Mouse (Mus musculus): ENCODE measurements at regions not wholly inside any gene's neighbourhood (a gene's known extent, or its start where the extent isn't known, plus 50 kb on each side); places are given as distances from the start of the nearest gene placed in this dataset.

DNA sequence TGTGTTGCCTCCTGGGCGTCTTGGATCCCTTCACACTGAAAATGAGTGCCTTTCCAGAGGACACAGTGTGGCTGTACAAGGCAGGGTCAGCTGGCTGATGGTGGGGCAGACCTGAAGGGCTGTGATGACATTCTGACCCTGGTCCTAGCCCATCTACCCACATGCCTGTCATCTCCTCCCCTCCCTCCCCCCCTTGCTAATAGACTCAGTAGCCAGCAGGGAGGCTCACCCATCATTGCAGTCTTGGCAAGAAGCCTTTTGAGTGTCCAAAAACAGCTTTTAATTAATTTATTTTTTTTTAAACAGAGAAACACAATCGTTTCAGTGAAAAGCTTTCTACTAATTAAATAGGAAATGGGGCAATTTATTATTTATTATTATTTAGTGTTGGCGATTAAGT, 67.0 kb upstream of the Ssx2ip start:
- Histone ChIP-seq H3K4me3 (ENCODE audit: low read depth, low read length) (no peak overlapping the region), H3K9ac (replicated peaks; ENCODE audit: low read depth, low read length) (no peak overlapping the region), H3K27ac (ENCODE audit: low read length) (no peak overlapping the region), H3K4me2 (replicated peaks; ENCODE audit: low read depth, low read length) (peak overlapping the region; percentile 27; the same call in 1 of the 2 replicates), H3K4me1 (ENCODE audit: control insufficient read depth, insufficient read depth, low read length) (peaks cover 9% of the 10 kb centered on the region; the same call in 1 of the 2 replicates), H3K27me3 (ENCODE audit: control insufficient read depth, insufficient read depth, low read length) (no peaks in the 10 kb centered on the region), H3K9me3 (ENCODE audit: control insufficient read depth, low read depth, low read length) (no peaks in the 10 kb centered on the region), H3K36me3 (ENCODE audit: control insufficient read depth, insufficient read depth, low read length) (no peaks in the 10 kb centered on the region)
- no peak for ATAC-seq (ENCODE audit: insufficient number of reproducible peaks, insufficient read depth, low FRiP score, low read depth)
- 50% methylated on average over 3 of the region's 3 CpGs for WGBS

DNA sequence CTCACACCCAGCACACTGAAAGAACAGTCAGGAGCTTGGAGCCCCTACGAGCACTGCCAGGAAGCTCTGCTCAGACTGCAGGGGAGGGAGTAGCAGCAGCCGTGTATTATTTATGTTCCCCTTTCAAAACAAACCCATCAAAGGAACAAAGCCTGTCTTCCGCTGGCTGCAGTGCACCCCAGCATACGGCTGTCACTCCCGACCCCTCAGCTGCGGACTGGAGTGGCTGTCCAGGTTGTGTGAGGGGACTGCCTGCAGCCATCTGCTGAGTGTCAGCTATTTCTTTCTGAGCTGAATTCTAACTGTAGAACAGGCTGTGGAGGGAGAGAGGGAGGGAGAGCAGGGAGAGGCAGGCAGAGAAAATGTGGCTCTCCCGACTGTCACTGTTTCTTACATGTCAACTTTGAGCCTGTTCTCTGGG, 66.6 kb upstream of the Ssx2ip start:
- H3K9me3 ChIP-seq (ENCODE audit: control insufficient read depth, low read depth, low read length), result no peaks in the 10 kb centered on the region
- WGBS, result 4% methylated on average over 7 of the region's 7 CpGs
- no peak overlapping the region for H3K27ac ChIP-seq (ENCODE audit: low read length)
- H3K4me2 ChIP-seq (replicated peaks; ENCODE audit: low read depth, low read length), result peak overlapping the region; percentile 27; the same call in 1 of the 2 replicates
- H3K4me3 ChIP-seq (ENCODE audit: low read depth, low read length), result no peak overlapping the region
- no peak overlapping the region for H3K9ac ChIP-seq (replicated peaks; ENCODE audit: low read depth, low read length)
- no peaks in the 10 kb centered on the region for H3K36me3 ChIP-seq (ENCODE audit: control insufficient read depth, insufficient read depth, low read length)
- no peaks in the 10 kb centered on the region for H3K27me3 ChIP-seq (ENCODE audit: control insufficient read depth, insufficient read depth, low read length)
- ATAC-seq (ENCODE audit: insufficient number of reproducible peaks, insufficient read depth, low FRiP score, low read depth), result peak; percentile 64; the same call in 1 of the 2 replicates
- H3K4me1 ChIP-seq (ENCODE audit: control insufficient read depth, insufficient read depth, low read length), result peaks cover 9% of the 10 kb centered on the region; the same call in 1 of the 2 replicates

DNA sequence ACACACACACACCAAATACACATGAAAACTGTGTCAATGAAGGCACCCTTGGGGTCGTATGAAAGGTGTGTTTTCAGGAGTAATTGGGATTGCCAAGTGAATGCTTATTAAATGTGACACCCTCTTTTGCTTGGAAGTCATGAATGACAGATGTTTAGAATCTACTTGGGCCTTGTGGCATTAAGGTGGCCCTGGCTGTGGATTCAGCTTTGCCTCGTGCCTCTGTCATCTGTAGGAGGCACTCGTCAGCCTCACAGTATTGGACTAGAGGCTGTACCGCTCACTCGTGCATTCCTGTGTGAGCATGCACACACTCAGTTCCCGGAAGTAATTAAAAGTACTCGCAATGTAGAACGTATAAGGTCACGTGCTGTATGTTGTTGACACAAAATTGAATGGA, 66.0 kb upstream of the Ssx2ip start:
- H3K9me3 ChIP-seq (ENCODE audit: control insufficient read depth, low read depth, low read length), result no peaks in the 10 kb centered on the region
- H3K27me3 ChIP-seq (ENCODE audit: control insufficient read depth, insufficient read depth, low read length), result no peaks in the 10 kb centered on the region
- no peak overlapping the region for H3K27ac ChIP-seq (ENCODE audit: low read length)
- H3K4me2 ChIP-seq (replicated peaks; ENCODE audit: low read depth, low read length), result 0 out of 2 replicates have a peak overlapping the region, but pooled peaks have one; percentile 27
- H3K9ac ChIP-seq (replicated peaks; ENCODE audit: low read depth, low read length), result no peak overlapping the region
- H3K4me3 ChIP-seq (ENCODE audit: low read depth, low read length), result no peak overlapping the region
- peaks cover 9% of the 10 kb centered on the region; the same call in 1 of the 2 replicates for H3K4me1 ChIP-seq (ENCODE audit: control insufficient read depth, insufficient read depth, low read length)
- ATAC-seq (ENCODE audit: insufficient number of reproducible peaks, insufficient read depth, low FRiP score, low read depth), result no peak
- no peaks in the 10 kb centered on the region for H3K36me3 ChIP-seq (ENCODE audit: control insufficient read depth, insufficient read depth, low read length)
- WGBS, result 73% methylated on average over 9 of the region's 9 CpGs

DNA sequence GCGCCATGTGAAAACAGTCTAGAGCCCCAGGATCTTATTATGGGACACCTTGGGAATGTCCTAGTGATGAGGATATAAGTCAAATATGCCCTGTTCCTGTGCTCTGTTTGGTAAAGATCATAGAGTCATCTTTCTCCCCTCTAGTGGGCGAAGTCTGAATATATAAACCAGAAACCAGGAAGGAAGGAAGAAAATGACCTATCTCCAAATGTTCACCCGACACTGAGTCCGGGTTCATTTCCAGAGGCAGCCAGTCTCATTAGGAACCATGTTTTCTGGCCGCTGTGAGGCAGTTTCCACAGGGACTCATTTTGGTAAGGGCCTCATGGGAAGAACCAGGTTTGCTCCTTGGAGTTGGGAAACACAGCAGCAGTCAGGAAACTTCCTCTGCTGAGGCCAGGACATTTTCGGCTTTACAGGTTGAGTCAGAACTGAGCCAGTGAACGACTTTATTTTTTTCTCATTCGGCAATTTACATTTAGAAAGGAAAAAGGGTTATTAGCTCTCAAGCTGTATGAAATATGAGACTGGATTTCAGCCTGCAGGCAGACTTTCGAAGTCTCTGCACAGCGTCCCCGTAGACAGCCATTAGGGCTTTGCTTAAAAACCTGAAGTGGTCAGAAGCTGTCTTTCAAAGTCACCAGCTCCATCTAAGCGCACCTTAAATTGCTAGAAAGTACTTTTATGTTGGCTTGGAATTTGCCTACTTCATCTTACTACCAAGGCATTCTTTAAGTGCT, 64.0 kb upstream of the Ssx2ip start:
- Histone ChIP-seq H3K4me1 (ENCODE audit: control insufficient read depth, insufficient read depth, low read length) (peaks cover 9% of the 10 kb centered on the region; the same call in 1 of the 2 replicates), H3K9me3 (ENCODE audit: control insufficient read depth, low read depth, low read length) (no peaks in the 10 kb centered on the region), H3K27ac (ENCODE audit: low read length) (no peak overlapping the region), H3K4me3 (ENCODE audit: low read depth, low read length) (no peak overlapping the region), H3K4me2 (replicated peaks; ENCODE audit: low read depth, low read length) (no peak overlapping the region), H3K9ac (replicated peaks; ENCODE audit: low read depth, low read length) (no peak overlapping the region), H3K27me3 (ENCODE audit: control insufficient read depth, insufficient read depth, low read length) (no peaks in the 10 kb centered on the region), H3K36me3 (ENCODE audit: control insufficient read depth, insufficient read depth, low read length) (no peaks in the 10 kb centered on the region)
- 51% methylated on average over 12 of the region's 12 CpGs for WGBS
- ATAC-seq (ENCODE audit: insufficient number of reproducible peaks, insufficient read depth, low FRiP score, low read depth), result no peak

DNA sequence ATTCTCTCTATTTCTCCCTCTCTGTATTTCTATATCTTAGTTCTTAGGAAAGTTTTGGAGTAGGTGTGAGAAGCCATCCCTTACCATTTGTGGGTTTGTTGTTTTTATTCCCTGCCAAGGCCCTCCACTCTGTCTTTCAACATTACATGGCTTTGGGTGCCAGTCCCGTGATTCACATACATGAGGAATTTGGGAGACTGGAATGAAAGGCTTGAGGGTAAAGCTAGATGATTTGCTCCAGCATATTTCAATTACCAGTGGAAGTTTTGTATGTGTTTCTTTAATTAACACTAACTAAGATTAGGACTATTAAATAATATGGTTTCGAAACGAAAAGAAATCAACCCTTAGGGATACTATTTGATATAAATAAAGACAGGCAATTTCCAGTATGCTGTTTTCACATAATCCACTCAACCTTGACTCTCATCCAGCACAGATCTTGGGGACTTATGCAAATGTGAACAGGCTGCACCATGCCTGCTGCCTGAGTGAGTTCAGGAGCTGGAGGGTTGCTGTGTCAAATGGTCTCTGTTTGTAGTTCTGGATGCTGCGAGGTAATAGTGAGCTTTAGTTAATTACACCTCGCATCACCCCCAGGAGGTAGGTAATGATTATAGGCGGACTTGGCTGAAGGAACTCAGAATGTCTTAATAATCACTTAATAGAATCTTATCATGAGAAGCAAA, 62.6 kb upstream of the Ssx2ip start:
- WGBS, result 79% methylated on average over 6 of the region's 6 CpGs

DNA sequence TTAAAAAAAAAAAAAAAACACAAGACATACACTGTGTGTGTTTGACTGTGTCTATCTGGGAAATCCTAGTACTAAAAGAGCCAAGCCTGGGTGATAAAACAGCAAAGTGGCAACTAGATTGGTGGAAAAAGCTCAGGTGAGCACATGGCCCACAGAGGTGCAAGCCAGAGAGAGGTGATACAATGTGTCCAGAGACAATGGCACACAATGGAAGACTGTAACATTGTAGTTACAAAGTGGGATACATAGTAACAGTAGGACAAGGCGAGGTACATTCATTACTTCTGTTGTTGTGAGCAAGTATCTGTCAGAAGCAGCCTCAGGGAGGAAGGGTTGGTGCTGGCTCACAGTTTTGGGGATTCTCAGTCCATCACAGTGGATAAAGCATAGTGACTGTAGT, 61.7 kb upstream of the Ssx2ip start:
- Histone ChIP-seq H3K4me1 (ENCODE audit: control insufficient read depth, insufficient read depth, low read length) (peaks cover 4% of the 10 kb centered on the region; the same call in 1 of the 2 replicates), H3K36me3 (ENCODE audit: control insufficient read depth, insufficient read depth, low read length) (no peaks in the 10 kb centered on the region), H3K4me3 (ENCODE audit: low read depth, low read length) (no peak overlapping the region), H3K9me3 (ENCODE audit: control insufficient read depth, low read depth, low read length) (no peaks in the 10 kb centered on the region), H3K9ac (replicated peaks; ENCODE audit: low read depth, low read length) (no peak overlapping the region), H3K27me3 (ENCODE audit: control insufficient read depth, insufficient read depth, low read length) (no peaks in the 10 kb centered on the region), H3K4me2 (replicated peaks; ENCODE audit: low read depth, low read length) (no peak overlapping the region), H3K27ac (ENCODE audit: low read length) (no peak overlapping the region)
- 92% methylated on average over 1 of the region's 1 CpGs for WGBS
- ATAC-seq (ENCODE audit: insufficient number of reproducible peaks, insufficient read depth, low FRiP score, low read depth), result no peak

More for the DNA sequence above, 62.6 kb upstream of the Ssx2ip start:
- no peaks in the 10 kb centered on the region for H3K36me3 ChIP-seq (ENCODE audit: control insufficient read depth, insufficient read depth, low read length)
- no peak overlapping the region for H3K4me2 ChIP-seq (replicated peaks; ENCODE audit: low read depth, low read length)
- no peak overlapping the region for H3K4me3 ChIP-seq (ENCODE audit: low read depth, low read length)
- H3K27me3 ChIP-seq (ENCODE audit: control insufficient read depth, insufficient read depth, low read length), result no peaks in the 10 kb centered on the region
- no peak overlapping the region for H3K9ac ChIP-seq (replicated peaks; ENCODE audit: low read depth, low read length)
- no peaks in the 10 kb centered on the region for H3K9me3 ChIP-seq (ENCODE audit: control insufficient read depth, low read depth, low read length)
- ATAC-seq (ENCODE audit: insufficient number of reproducible peaks, insufficient read depth, low FRiP score, low read depth), result no peak
- H3K27ac ChIP-seq (ENCODE audit: low read length), result no peak overlapping the region
- peaks cover 9% of the 10 kb centered on the region; the same call in 1 of the 2 replicates for H3K4me1 ChIP-seq (ENCODE audit: control insufficient read depth, insufficient read depth, low read length)

DNA sequence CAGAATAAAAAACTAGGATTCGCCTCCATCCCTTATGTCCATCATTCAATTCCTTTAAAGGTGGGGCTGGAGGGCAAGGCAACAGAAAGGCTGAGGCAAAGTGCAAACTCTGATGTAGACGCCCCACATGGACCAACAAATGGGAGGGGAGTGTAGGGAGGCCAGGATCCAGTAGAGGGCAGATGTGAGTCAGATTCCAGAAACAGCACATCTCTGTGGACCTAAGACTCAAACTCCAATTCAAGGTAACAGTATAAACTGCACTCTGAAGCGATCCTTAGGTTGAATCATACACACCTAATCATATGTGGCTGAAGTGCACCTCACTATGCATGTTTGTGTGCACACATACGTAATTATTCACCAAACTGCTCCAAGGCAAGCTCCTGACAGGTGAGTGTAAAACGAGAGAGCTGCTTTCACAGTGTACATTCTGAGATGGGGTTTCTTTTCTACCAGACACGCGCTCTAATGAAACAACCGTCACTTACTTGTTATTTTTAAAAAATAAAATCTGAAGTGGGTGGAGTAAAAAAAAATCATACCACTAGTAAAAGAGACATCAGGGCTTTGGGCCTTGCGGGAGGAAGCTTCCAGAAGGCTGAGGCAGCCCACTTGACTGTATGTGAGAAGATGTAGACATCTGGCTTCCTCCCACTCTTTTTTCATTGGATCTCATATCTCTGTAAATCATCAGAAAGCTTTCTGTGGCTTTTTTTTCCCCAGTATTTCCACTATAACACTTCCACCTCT, 60.6 kb upstream of the Ssx2ip start:
- Histone ChIP-seq H3K9ac (replicated peaks; ENCODE audit: low read depth, low read length) (no peak overlapping the region), H3K4me1 (ENCODE audit: control insufficient read depth, insufficient read depth, low read length) (peaks cover 3% of the 10 kb centered on the region; the same call in 1 of the 2 replicates), H3K4me3 (ENCODE audit: low read depth, low read length) (no peak overlapping the region), H3K36me3 (ENCODE audit: control insufficient read depth, insufficient read depth, low read length) (no peaks in the 10 kb centered on the region), H3K27ac (ENCODE audit: low read length) (no peak overlapping the region), H3K27me3 (ENCODE audit: control insufficient read depth, insufficient read depth, low read length) (no peaks in the 10 kb centered on the region), H3K4me2 (replicated peaks; ENCODE audit: low read depth, low read length) (no peak overlapping the region), H3K9me3 (ENCODE audit: control insufficient read depth, low read depth, low read length) (no peaks in the 10 kb centered on the region)
- peak; percentile 33; the same call in 1 of the 2 replicates for ATAC-seq (ENCODE audit: insufficient number of reproducible peaks, insufficient read depth, low FRiP score, low read depth)
- WGBS, result 58% methylated on average over 9 of the region's 9 CpGs

DNA sequence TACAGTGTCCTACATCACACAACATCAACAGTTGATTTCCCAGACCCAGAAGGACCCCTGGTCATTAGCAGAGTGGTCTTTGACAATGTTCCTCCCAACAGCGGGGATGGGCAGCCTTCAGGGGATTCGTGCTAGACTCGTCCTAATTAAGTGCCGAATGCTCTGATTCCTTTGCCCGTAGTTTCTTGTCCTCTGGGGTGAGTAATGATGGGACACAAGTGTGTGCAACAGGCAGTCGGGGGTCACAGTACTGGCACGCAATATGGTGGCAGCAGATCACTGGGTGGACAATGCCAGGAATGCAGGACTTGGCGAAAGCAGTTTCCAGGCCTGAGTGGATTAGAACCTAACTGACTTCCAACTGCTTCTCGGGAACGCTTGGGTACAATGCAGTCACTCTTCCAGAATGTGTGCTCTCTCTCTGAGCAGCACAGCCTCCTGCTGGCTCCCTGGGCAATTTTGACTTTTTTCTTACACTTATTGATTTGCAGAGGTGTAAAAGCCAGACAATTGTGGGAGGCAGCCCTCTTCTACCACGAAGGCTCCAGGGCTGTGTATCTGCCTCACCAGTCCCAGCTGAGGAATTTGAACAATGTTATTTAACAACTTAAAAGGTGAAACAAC, 59.9 kb upstream of the Ssx2ip start:
- Histone ChIP-seq H3K9ac (replicated peaks; ENCODE audit: low read depth, low read length) (no peak overlapping the region), H3K36me3 (ENCODE audit: control insufficient read depth, insufficient read depth, low read length) (no peaks in the 10 kb centered on the region), H3K4me2 (replicated peaks; ENCODE audit: low read depth, low read length) (no peak overlapping the region), H3K4me3 (ENCODE audit: low read depth, low read length) (no peak overlapping the region), H3K9me3 (ENCODE audit: control insufficient read depth, low read depth, low read length) (no peaks in the 10 kb centered on the region), H3K4me1 (ENCODE audit: control insufficient read depth, insufficient read depth, low read length) (peaks cover 3% of the 10 kb centered on the region; the same call in 1 of the 2 replicates), H3K27ac (ENCODE audit: low read length) (no peak overlapping the region), H3K27me3 (ENCODE audit: control insufficient read depth, insufficient read depth, low read length) (no peaks in the 10 kb centered on the region)
- ATAC-seq (ENCODE audit: insufficient number of reproducible peaks, insufficient read depth, low FRiP score, low read depth), result no peak
- 77% methylated on average over 11 of the region's 11 CpGs for WGBS

All from stomach, embryonic 14.5 days (tissue).